Comparison of ENCODE assay signal across 10 mouse cellular contexts in the genomic region with DNA sequence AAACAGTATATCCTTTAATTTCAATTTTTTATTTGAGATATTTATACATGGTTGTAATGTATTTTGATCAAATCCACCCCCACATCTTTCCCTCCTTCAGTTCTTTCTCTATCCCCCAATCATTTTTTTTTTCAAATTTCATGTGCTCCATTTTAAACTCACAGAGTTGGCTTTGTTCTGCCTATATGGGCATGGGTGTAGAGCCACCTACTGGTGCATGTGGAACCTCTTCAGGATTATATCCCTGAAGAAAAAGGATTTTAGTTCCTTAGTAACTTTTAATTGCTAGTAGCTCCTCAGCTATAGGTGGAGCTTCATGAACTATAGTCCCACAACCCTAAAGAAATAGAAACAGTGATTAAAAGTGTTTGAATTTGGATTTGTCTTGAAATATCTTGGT.
DNase-seq lines count a peak whose midpoint lies in the region; ATAC-seq lines count a peak whose summit lies in the region.
"Had no signal": no experiment of that assay in that cellular context is flagged by ENCODE, and none has a peak within 500 bp of the region (broad histone marks: within the 10 kb centered on the region; RNA-seq: fewer than 3 reads in every experiment).

No protein-coding gene starts in this region.

- H3K9ac ChIP-seq in midbrain, embryonic 11.5 days (ENCODE audit: low read length): no peak overlapping the region
- H3K9ac ChIP-seq in midbrain, embryonic 13.5 days (replicated peaks): no peak overlapping the region

- H3K4me2 ChIP-seq in midbrain, embryonic 11.5 days: no peak overlapping the region
- no peak overlapping the region for H3K4me2 ChIP-seq in midbrain, embryonic 13.5 days (replicated peaks)

- peak; percentile 16 for DNase-seq in heart, adult 8-10 months (ENCODE audit: low spot score)
- no peak for DNase-seq in heart, postnatal 25 days (ENCODE audit: low spot score)
- DNase-seq in midbrain, embryonic 11.5 days (ENCODE audit: low spot score, missing footprints): peak; percentile 45
- peak; percentile 29 for DNase-seq in brain, adult 2 months (ENCODE audit: low read depth, low spot score)
- DNase-seq in hindbrain, embryonic 10.5 days (ENCODE audit: low spot score): no peak
- DNase-seq: layer of hippocampus, adult 9-11 months had no signal

- no peak overlapping the region for H3K27ac ChIP-seq in midbrain, embryonic 11.5 days (ENCODE audit: low read depth, low read length)
- H3K27ac ChIP-seq in midbrain, embryonic 13.5 days: no peak overlapping the region
- no peak overlapping the region for H3K27ac ChIP-seq in hindbrain, embryonic 10.5 days
- H3K27ac ChIP-seq: macrophage had no signal

- no peaks in the 10 kb centered on the region for H3K27me3 ChIP-seq in midbrain, embryonic 11.5 days (ENCODE audit: control insufficient read depth, insufficient read depth, low read length)
- no peaks in the 10 kb centered on the region for H3K27me3 ChIP-seq in midbrain, embryonic 13.5 days
- no peaks in the 10 kb centered on the region for H3K27me3 ChIP-seq in hindbrain, embryonic 10.5 days (ENCODE audit: insufficient read depth, poor library complexity, severe bottlenecking)

- H3K4me1 ChIP-seq in midbrain, embryonic 11.5 days (ENCODE audit: control insufficient read depth, insufficient read depth, low read length): no peaks in the 10 kb centered on the region
- no peaks in the 10 kb centered on the region for H3K4me1 ChIP-seq in midbrain, embryonic 13.5 days (replicated peaks)
- no peaks in the 10 kb centered on the region for H3K4me1 ChIP-seq in hindbrain, embryonic 10.5 days (replicated peaks)

- no peaks in the 10 kb centered on the region for H3K36me3 ChIP-seq in midbrain, embryonic 11.5 days (ENCODE audit: control insufficient read depth, insufficient read depth, low read length)
- no peaks in the 10 kb centered on the region for H3K36me3 ChIP-seq in midbrain, embryonic 13.5 days
- H3K36me3 ChIP-seq in hindbrain, embryonic 10.5 days: no peaks in the 10 kb centered on the region

- no peak for ATAC-seq in midbrain, embryonic 11.5 days (ENCODE audit: low FRiP score)
- no peak for ATAC-seq in midbrain, embryonic 13.5 days
- ATAC-seq in megakaryocyte progenitor cell, adult 5-6 weeks (replicated peaks; ENCODE audit: poor library complexity): peak; percentile 86
- ATAC-seq in erythroblast, adult 5-6 weeks (replicated peaks; ENCODE audit: low FRiP score, poor library complexity, severe bottlenecking): no peak

- H3K9me3 ChIP-seq in midbrain, embryonic 11.5 days (ENCODE audit: control insufficient read depth, low read length): no peaks in the 10 kb centered on the region
- H3K9me3 ChIP-seq in midbrain, embryonic 13.5 days: no peaks in the 10 kb centered on the region
- H3K9me3 ChIP-seq in hindbrain, embryonic 10.5 days: no peaks in the 10 kb centered on the region

- intact Hi-C loops in heart, postnatal 25 days (cut with DNase I): loop anchor here (2.0 to 5.0 kb wide), 2 partner anchors 329 to 530 kb away; no protein-coding TSS in a partner anchor

- H3K4me3 ChIP-seq in midbrain, embryonic 11.5 days (ENCODE audit: low read depth, low read length): no peak overlapping the region
- H3K4me3 ChIP-seq in midbrain, embryonic 13.5 days (replicated peaks): no peak overlapping the region
- H3K4me3 ChIP-seq in hindbrain, embryonic 10.5 days: no peak overlapping the region

Comparison
In these comparisons a context has a peak if more than half of its experiments do, and no peak if none do; other contexts are left out.
1. DNase-seq: peak in heart, adult 8-10 months (single experiment), midbrain, embryonic 11.5 days (single experiment) and brain, adult 2 months (single experiment); none in heart, postnatal 25 days (single experiment) and hindbrain, embryonic 10.5 days (single experiment).